Mouse (Mus musculus) T-helper 2 cell (primary cell): ENCODE results near the gene Them7.

ENCODE experiments used
- in situ Hi-C: fragments of 300-600 bp; cut with MboI, MseI; formaldehyde crosslinking; loops from one replicate; pipeline ENCODE4 v1.15.1; 2025; ENCODE audit warnings: high pct_unique_total_duplicates

The Them7 gene

DNA sequence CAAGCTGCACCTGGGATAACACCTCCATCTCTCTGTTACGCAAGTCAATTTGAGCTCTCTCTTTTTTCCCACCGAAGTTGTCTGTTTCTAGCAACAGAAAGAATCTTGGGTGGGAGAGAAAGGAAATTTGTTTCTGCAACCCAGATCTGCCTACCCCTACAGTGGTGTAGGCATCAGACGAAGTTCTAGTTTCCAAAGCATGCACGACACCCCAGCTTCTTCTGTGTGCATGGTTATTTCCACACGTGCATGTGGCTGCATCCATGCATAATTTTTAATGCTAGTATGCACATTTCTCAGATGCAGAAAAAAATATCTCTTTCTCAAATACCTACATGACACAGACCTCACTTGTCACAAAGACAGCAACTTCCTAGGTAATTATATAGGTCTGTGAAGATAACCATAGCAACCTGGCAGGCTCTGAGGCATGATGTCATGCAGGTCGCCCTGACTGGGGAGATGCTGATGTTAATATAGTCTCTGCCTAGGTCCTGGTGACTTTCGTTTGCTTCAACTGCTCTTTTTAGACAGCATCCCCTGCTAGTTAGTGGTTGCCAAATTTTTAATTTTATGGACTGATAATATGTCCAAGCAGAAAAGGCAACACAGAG lies 192.0 kb downstream of the Them7 start:
- in situ Hi-C loops: no loop called here

DNA sequence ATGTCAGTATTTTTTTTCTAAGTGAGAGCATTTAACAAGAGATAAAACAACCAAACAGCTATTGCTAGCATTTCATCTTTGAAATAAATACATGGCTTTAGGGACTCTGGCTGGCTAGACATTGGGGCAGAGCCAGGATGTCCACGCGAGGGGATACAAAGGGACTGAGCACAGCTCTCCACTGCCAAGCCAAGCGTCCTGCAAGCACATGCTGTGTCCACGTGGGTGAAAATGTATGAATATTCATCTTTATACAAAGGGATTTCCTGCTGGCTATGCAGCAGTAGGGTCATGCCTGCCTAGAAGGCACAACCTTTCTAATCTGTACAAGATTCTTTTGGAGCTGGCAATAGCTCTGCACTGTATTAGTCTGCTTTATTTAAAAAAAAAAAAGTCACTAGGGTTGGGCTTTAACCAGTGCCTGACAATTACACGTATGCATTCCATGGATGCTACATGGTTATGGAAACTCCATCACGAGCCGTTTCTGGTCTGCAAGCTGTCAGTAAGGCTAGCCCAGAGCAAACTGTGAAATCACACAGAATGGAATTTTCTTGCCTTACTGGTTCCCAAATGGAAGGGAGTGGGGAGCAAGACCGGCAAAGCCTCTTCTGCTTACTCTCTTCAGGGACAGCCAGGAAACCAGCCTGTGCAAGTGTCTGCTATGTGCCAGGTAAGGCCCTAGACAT lies 192.7 kb downstream of the Them7 start:
- in situ Hi-C loops: no loop called here

DNA sequence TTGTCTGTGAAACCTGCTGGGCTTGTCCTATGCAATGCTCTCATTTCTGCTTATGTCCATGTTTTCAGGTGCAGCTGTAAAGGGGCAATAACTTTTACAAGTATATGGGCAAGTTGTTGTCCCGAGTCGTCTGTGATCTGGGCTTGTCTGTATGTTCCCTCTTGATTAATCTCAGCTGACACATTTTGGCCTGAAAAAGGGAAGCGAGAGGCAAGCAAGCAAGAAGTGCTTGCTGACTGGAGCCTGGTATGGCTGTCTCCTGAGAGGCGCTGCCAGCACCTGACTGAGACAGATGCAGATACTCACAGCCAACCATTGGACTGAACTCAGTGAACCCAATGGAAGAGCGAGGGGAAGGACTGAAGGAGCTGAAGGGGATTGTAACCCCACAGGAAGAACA lies 193.5 kb downstream of the Them7 start:
- in situ Hi-C loops: no loop called here

DNA sequence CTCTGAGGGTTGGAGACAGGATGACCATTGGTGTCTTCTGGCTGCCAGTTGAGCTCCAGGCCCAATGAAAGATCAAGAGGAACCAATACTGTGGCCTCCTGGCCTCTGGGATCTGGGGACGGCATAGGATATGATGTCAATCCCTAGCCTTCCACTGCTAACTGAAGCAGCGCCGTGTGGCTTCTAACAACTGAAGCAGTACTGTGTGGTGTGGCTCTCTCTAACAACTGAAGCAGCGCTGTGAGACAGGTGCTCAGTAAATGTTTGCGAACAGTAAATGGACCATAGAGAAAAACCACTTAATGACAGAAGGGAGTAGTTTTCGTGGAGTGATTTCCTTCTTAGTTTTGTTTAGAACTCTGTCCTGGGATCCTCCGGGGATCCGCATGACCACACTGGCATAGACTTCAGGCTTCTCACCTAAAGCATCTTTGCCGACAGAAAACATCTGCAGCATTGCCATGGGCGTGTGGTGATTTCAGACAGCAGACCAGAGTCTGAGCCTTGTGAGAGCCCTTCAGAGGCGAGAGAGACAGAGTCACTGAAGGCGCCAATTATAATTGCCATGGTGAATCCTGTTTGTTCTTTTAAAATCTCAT lies 194.6 kb downstream of the Them7 start:
- in situ Hi-C loops: no loop called here

DNA sequence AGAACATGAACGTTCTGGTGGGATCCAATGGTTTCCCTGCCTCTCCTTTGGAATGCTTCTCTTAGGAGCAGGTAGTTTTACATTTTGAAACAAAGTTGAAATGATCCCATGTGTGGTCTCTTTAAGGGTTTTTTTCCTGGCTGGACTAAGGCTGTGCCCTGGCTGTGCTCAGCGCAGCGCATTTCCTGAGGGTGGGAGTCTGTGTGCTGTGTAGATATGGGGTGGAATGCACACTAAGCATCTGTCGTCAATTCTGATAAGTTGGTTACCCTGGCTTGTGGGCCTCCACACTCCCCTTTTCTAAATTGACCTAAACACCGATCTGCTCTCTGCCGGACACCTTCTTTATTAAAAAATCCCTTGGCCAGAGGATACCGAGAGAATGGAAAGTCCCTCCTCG lies 203.3 kb downstream of the Them7 start:
- in situ Hi-C loops: loop anchor here (5.0 kb wide), 1 partner anchor 90 kb away; no protein-coding TSS in a partner anchor

DNA sequence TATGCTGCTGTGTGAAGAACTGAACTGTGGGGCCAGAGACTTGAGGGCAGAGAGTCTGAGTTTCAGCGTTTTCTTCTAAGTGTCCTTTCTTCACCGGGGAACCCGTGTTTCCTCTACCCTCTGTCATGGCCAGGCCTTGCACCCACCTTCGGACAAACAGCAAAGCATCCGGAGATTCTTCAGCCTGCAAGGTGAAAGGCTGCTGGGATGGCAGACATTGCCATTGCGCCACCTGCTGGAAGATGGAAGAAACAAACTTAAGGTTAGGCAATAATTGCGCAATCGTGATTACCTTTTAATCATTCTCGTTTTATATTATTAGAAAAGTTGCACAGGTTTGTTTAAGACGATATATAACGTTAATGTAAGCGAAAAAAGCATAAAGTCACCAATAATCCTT lies 203.9 kb downstream of the Them7 start:
- in situ Hi-C loops: loop anchor here (5.0 kb wide), 1 partner anchor 91 kb away; no protein-coding TSS in a partner anchor

DNA sequence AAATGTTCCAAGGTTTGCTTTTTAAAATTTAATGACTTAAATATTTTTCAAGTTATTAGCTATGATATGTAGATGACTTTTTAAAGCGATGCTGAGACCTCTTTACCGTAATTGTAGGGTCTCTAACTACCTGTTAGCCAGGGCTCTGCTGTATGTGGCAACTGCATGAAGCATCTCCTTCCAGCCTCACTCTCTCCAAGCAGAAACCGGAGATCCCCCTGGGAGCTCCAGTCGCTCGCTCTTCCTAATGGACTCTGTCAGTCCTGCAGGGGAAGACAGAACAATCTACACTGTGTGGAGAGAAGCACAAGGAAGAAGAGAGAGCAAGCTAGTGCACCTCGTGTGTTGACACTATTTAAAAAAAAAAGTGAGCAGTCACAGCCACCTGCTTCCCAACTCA lies 204.3 kb downstream of the Them7 start:
- in situ Hi-C loops: loop anchor here (5.0 kb wide), 1 partner anchor 91 kb away; no protein-coding TSS in a partner anchor
